Mouse (Mus musculus) erythroblast, embryonic 14.5 days (primary cell): Measurements from ENCODE around the gene Parp12.

Source experiments
- GATA1 ChIP-seq: IDR thresholded peaks from 2 replicates; pipeline ENCODE4 v1.6.1; 2012; ENCODE audit warnings: low read length, inconsistent platforms, mixed read lengths
- TAL1 ChIP-seq: IDR thresholded peaks from 3 replicates; pipeline ENCODE4 v1.6.1; 2012; ENCODE audit warnings: low read length, inconsistent platforms, mixed read lengths

DNA sequence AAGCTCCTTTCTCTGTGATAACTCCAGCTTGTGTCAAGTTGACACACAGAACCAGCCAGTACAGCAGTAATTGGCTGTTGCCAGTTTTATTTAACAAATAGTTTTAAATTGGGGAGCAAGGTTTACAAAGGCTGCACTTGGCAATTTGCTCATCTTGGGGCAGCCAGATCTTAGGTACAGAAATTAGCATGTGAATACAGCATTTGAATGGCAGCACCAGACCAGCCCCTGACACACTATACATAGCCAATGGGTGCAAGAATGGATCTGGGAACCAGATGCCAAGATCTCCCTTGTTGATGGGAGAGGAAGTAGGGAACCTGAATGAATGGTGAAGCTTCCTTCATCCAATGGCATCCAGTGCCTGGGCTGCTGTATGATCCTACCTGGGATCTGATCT lies 44.0 kb downstream of the Parp12 start:
- TF ChIP-seq TAL1: no peak
- TF ChIP-seq GATA1: no peak
